Mouse (Mus musculus) liver, embryonic 12.5 days (tissue): Measurements from ENCODE around the gene Fndc5. TPM values are rescaled to one million over a fixed set of nuclear protein-coding genes. Genes with fewer than 3 reads are reported as not detected.

Experiments used
- ATAC-seq: fragments of 200-750 bp; cut with Nextera tagmentation; 2 replicates; pipeline ENCODE4 v1.8.0; 2017; ENCODE audit warnings: moderate number of reproducible peaks, mild to moderate bottlenecking, moderate library complexity
- H3K27ac ChIP-seq: fragments of 300-500 bp; sonication (generic); 2 replicates; pipeline ENCODE4 v1.5.1; 2016; ENCODE audit warnings: mild to moderate bottlenecking
- H3K27me3 ChIP-seq: fragments of 300-500 bp; sonication (generic); replicated peaks from 2 replicates; pipeline ENCODE4 v1.6.1; 2016; ENCODE audit warnings: mild to moderate bottlenecking, moderate library complexity
- H3K36me3 ChIP-seq: fragments of 300-500 bp; sonication (generic); 2 replicates; pipeline ENCODE4 v1.6.1; 2016; ENCODE audit warnings: mild to moderate bottlenecking, moderate library complexity
- H3K4me1 ChIP-seq: fragments of 300-500 bp; sonication (generic); 2 replicates; pipeline ENCODE4 v1.6.1; 2016
- H3K4me2 ChIP-seq: fragments of 300-500 bp; sonication (generic); 2 replicates; pipeline ENCODE4 v1.6.1; 2016; ENCODE audit warnings: mild to moderate bottlenecking, moderate library complexity
- H3K4me3 ChIP-seq: fragments of 300-500 bp; sonication (generic); 2 replicates; pipeline ENCODE4 v1.5.1; 2016; ENCODE audit warnings: mild to moderate bottlenecking, moderate library complexity
- H3K9ac ChIP-seq: fragments of 300-500 bp; sonication (generic); 2 replicates; pipeline ENCODE4 v1.6.1; 2016; ENCODE audit warnings: mild to moderate bottlenecking, moderate library complexity
- H3K9me3 ChIP-seq: fragments of 300-500 bp; sonication (generic); replicated peaks from 2 replicates; pipeline ENCODE4 v1.6.1; 2016; ENCODE audit warnings: mild to moderate bottlenecking, moderate library complexity
- WGBS: fragments of 180-500 bp; shearing (Covaris S2); methylation state at CpG from one replicate; pipeline ENCODE4 v1.1.7; 2016; ENCODE audit not compliant: insufficient replicate concordance; 5-methylcytosine and 5-hydroxymethylcytosine counted together
- polyA plus RNA-seq: library from polyadenylated mRNA; unstranded; fragments of >200 nt; fragmentation: Nextera tagmentation; extraction: Ambion mirVana; gene quantifications from 2 replicates; pipeline ENCODE4 v1.2.1, GENCODE M21; 2016

Gene Fndc5
- polyA plus RNA-seq, 1 experiment from 2014 or later = 1.3 TPM

DNA sequence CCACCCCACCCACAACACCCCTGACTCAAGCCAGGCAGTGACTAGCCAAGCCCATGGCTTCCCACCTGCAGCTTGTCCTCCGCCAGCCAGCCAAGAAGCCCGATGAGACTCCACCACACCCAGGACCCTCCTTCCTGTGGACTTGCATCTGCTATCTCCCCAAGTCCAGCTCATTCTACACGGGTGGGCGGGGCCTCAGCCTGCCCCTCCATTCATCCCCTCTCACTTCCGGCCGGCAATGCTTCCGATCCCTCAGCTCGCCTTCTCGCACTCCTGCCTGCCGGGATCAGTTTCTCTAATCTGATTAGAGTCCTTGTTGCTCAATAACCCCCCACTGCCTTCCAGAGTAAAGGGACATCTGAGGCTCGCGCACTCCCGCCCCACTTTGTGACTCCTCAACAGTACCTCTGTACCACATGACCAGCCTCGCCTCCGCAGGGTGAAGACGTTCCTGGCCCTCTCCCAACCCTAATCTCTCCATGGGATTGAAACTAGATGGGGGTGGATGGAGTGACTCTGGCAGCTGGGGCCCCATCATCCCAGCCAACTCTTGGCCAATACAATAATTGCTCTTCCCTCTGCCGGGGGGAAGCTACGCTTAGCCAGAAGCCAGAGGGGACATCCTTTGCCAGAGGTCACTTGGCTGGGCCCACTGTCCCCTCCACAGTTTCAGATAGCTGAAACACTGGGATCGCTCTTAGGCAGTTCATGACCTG is 10.9 kb upstream of the Fndc5 start:
- peaks cover 41% of the 10 kb centered on the region for H3K4me1 ChIP-seq
- ATAC-seq = 0 out of 2 replicates have a peak, but pooled peaks have one; percentile 6
- 0 out of 2 replicates have a peak overlapping the region, but pooled peaks have one; percentile 4 for H3K27ac ChIP-seq
- H3K27me3 ChIP-seq = peaks cover 94% of the 10 kb centered on the region
- H3K4me2 ChIP-seq = peak overlapping the region; percentile 52
- no peaks in the 10 kb centered on the region for H3K36me3 ChIP-seq
- 8% methylated on average over 19 of the region's 19 CpGs for WGBS
- H3K4me3 ChIP-seq = peak overlapping the region; percentile 24; the same call in 1 of the 2 replicates
- no peaks in the 10 kb centered on the region for H3K9me3 ChIP-seq
- H3K9ac ChIP-seq = 0 out of 2 replicates have a peak overlapping the region, but pooled peaks have one; percentile 12

DNA sequence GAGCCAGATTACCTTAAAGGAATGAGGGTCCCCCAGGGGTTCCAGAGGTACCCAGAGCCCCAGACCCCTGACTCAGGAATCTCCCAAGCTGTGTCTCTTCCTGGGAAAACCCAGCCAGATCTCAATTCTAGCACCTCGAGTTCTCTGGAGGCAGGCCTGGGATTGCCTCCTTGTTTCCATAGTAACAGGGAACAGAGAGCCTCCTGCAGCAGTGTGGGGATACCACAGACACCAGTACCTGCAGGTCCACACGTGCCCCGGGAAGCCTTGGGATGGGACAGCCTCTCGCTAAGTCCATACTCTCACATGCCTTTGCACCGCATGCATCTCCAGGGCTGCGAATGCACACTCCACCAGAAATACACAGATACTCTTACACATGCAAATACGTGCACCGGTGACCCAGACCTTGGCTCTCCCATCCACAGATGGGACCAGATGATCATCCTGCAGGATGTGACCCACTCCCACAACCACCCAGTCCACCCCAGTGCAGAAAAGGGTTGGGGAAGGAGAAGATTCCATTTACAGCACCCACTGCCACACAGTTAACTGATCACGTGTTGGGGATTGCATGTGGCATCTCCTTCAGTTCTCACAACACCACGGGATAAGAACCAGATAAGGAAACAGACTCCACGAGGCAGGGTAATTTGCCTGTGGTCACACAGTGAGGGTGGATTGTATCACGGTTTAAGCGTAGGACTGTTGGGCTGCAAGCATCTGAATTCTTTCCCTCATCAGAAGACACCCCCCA is 8.0 kb upstream of the Fndc5 start:
- no peak overlapping the region for H3K9ac ChIP-seq
- no peak overlapping the region for H3K4me3 ChIP-seq
- H3K9me3 ChIP-seq = no peaks in the 10 kb centered on the region
- H3K27ac ChIP-seq = no peak overlapping the region
- H3K36me3 ChIP-seq = no peaks in the 10 kb centered on the region
- peaks cover 39% of the 10 kb centered on the region for H3K4me1 ChIP-seq
- peaks cover 94% of the 10 kb centered on the region for H3K27me3 ChIP-seq
- no peak for ATAC-seq
- H3K4me2 ChIP-seq = no peak overlapping the region
- 50% methylated on average over 13 of the region's 13 CpGs for WGBS

DNA sequence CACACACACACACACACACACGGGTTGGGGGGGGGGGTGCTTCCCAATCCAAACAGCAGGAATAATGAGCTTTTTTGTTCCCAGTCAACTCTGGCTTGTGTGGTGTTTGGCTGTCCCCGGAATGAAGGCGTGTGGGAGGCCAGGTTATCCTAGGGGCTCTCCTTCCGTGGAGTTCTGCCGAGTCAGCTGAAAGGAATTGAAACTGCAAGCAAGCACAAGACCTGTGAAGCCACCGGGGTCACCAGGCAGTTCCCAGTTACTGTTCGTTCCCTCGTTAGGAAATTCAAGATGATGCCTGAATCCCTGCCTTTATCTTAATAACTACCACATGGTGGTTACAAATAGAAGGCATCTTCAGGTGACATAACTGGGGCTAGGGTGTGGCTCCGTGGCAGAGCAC is 7.4 kb upstream of the Fndc5 start:
- Histone ChIP-seq H3K27me3 (peaks cover 93% of the 10 kb centered on the region), H3K4me1 (peaks cover 39% of the 10 kb centered on the region), H3K27ac (no peak overlapping the region), H3K36me3 (no peaks in the 10 kb centered on the region), H3K9ac (no peak overlapping the region), H3K4me2 (no peak overlapping the region), H3K9me3 (no peaks in the 10 kb centered on the region), H3K4me3 (no peak overlapping the region)
- ATAC-seq = no peak
- 48% methylated on average over 9 of the region's 9 CpGs for WGBS

DNA sequence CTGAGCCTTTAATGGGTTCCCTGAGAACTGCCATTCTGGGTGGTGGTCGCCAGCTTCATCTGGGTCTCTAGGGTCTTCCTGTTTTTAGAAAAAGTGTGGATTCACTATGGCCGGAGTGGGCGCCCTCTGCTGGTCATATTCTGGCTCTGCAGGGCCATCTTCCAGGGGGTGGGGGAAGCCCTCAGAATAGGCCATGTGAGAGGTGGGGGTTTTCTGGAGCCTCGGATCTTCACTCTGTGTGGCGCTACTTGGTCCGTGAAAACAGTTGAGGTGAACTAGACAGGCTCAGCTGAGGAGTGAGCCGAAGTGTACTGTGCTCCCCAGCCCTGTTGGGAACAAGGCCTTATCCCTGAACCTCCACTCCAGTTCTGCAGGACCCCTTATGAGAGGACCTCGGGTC is 6.7 kb upstream of the Fndc5 start:
- WGBS = 3% methylated on average over 8 of the region's 8 CpGs
- no peak overlapping the region for H3K27ac ChIP-seq
- ATAC-seq = no peak
- H3K4me2 ChIP-seq = peak overlapping the region; percentile 52
- no peaks in the 10 kb centered on the region for H3K9me3 ChIP-seq
- peaks cover 35% of the 10 kb centered on the region for H3K4me1 ChIP-seq
- no peak overlapping the region for H3K4me3 ChIP-seq
- H3K9ac ChIP-seq = 0 out of 2 replicates have a peak overlapping the region, but pooled peaks have one; percentile 5
- H3K36me3 ChIP-seq = no peaks in the 10 kb centered on the region
- H3K27me3 ChIP-seq = peaks cover 93% of the 10 kb centered on the region

DNA sequence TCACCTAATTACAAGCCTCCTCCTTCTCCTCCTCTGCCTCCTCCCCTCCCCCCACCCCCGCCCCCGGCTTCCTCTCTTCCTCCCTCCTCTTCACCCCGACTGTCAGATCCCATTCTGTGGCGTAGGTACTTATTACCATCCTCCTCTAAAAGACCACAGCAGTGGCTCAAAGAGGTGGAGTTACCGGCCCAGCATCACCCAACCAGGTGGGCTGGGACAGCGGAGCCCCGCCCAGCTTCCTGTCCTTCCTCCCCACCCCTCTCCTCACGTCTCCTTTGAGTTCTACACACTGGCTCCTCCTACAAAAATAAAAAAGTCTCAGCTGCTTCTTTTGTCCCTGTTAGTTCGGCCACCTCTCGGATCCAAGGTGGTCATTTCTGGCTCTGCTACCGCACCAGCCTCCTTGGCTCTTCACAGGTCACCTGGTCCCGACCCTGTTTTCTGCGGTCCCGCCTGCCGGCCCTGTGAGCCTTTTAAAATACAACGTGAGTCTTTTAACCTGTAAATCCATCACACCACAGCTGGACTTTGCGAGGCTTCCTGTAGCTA is 6.0 kb upstream of the Fndc5 start:
- peaks cover 93% of the 10 kb centered on the region for H3K27me3 ChIP-seq
- H3K9me3 ChIP-seq = no peaks in the 10 kb centered on the region
- 5% methylated on average over 17 of the region's 17 CpGs for WGBS
- no peak overlapping the region for H3K9ac ChIP-seq
- H3K4me1 ChIP-seq = peaks cover 28% of the 10 kb centered on the region
- no peaks in the 10 kb centered on the region for H3K36me3 ChIP-seq
- peak overlapping the region; percentile 21 for H3K4me3 ChIP-seq
- H3K4me2 ChIP-seq = peak overlapping the region; percentile 52
- ATAC-seq = 0 out of 2 replicates have a peak, but pooled peaks have one; percentile 25
- H3K27ac ChIP-seq = no peak overlapping the region

DNA sequence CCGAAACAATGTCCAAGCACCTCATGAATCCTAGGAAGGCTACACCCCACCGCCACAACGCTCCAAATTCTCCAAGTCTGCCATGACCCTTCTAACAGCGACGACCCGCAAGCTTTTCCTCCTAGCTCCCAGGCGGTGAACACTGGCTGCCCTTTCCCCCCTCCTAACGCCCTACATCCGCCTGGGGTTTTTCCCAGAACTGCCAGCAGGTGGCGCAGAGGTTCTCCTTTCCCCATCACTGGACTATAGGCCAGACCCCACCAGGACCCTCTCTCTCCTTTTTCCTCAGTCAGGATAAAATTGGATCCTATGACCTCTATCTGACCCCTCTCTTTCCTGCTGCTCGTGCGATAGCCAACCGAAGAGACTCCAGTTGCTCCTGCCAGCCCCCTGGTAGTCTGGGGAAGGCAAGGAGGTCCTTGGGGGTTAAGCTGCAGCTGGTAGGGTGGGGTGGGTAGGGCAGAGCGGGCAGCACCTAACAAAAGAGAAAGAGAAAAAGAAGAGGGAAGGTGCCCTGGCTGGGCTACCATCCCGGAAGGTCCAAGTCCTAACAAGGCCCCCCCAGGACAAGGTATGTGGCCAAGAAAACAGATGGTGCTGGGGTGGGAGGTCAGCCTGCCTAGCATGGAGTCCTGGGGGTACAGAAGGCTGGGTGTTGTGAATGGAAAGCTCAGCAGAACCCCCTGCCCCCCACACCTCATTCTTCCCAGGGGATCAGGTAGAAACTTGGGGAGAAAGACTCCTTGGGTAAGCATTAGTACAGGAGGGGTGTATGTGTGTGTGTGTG is 1.8 kb upstream of the Fndc5 start:
- Histone ChIP-seq H3K4me2 (peak overlapping the region; percentile 44), H3K9ac (no peak overlapping the region), H3K36me3 (no peaks in the 10 kb centered on the region), H3K27me3 (peaks cover 92% of the 10 kb centered on the region), H3K4me1 (peaks cover 54% of the 10 kb centered on the region), H3K27ac (no peak overlapping the region), H3K9me3 (no peaks in the 10 kb centered on the region), H3K4me3 (no peak overlapping the region)
- no peak for ATAC-seq
- WGBS = 5% methylated on average over 15 of the region's 15 CpGs

DNA sequence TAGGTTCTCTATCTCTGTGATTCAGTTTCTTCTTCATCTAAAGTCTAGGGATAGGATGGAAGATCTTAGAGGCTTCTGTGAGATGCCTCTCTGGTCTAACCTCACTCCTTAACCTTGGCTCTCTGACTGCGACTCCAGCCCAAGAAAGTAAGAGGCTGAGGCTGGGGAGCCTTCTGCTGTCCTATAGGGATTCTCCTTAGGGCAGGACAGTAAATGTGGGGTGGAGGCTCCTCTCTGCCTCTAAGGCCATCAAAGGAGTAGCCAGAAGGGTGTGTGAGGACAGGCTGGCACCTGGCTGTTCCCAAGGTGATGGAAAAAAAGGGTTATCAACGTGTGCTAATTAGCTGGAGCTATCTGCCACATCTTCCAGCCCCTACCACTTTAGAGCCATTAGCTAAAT is 1.2 kb upstream of the Fndc5 start:
- Histone ChIP-seq H3K9ac (no peak overlapping the region), H3K27me3 (peaks cover 87% of the 10 kb centered on the region), H3K4me1 (peaks cover 54% of the 10 kb centered on the region), H3K4me3 (0 out of 2 replicates have a peak overlapping the region, but pooled peaks have one; percentile 59), H3K36me3 (no peaks in the 10 kb centered on the region), H3K9me3 (no peaks in the 10 kb centered on the region), H3K27ac (no peak overlapping the region), H3K4me2 (no peak overlapping the region)
- no peak for ATAC-seq
- WGBS = 40% methylated on average over 2 of the region's 2 CpGs

DNA sequence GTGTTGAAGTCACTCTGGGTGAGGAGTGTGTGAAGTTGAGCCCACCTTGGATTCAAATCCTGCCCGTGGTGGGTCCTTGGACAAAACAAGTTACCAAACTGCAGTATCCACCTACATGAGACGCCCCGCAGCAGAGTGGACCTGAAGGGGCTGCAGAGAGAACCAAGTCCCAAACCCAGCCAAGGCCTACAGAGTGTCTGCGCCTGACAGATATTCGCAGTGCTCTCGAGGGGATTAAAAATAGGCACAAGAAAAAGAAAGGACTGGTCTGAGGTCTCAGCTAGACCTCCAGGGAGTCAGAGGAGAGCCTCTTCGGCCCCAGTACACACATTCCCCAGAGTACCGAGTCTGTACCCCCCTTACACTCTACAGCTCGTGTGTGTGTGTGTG is 615 bp upstream of the Fndc5 start:
- 34% methylated on average over 9 of the region's 9 CpGs for WGBS
- peaks cover 54% of the 10 kb centered on the region for H3K4me1 ChIP-seq
- H3K27ac ChIP-seq = no peak overlapping the region
- no peak overlapping the region for H3K9ac ChIP-seq
- no peaks in the 10 kb centered on the region for H3K9me3 ChIP-seq
- no peak for ATAC-seq
- H3K36me3 ChIP-seq = no peaks in the 10 kb centered on the region
- peak overlapping the region; percentile 74 for H3K4me2 ChIP-seq
- H3K27me3 ChIP-seq = peaks cover 82% of the 10 kb centered on the region
- peak overlapping the region; percentile 59 for H3K4me3 ChIP-seq

DNA sequence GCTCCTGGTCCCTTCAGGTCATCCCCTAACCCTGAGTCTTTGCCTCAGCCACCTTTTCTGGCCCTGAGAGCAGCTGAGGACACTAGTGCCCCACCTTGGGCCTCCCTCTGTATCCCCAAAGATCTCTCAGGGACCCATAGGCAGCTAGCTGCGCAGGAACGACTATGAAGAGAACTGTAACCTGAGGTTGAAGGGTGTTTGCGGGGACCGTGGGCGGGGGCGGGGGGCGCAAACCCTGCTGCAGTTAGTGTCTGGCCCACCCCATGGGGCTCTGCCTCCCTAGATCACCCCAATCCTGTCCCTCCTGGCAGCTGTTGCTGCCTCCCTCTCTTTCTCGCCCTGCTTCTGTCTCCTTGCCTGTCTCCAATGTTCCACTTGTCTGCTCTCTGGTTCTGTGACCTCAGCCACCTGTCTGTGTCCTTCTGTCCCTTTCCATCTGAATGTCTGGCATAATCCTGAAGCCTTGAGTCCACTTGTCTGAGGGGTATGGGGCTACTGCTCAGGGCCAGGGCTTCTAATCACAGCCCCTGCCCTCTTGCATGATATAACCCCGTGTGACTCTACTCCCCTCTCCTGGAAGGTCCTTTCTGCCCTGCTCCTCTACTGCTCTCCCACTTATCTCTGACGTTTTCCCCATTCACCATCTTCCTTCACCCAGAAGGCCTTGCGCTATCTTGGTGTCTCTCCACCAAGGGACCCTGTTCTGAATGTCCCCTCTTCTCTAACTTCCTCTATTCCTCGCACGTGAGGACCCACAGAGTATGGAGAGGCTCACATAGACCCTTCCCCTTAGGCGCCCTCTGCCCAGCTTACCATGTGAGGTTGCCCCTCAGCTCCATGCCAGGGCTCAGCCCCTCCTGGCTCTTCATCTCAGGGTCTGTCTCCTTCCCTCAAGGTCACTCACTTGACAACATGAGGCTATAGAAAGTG is 858 bp downstream of the Fndc5 start:
- Histone ChIP-seq H3K27ac (no peak overlapping the region), H3K4me1 (peaks cover 66% of the 10 kb centered on the region), H3K9ac (no peak overlapping the region; the same call in 1 of the 2 replicates), H3K4me2 (peak overlapping the region; percentile 74), H3K36me3 (no peaks in the 10 kb centered on the region), H3K9me3 (no peaks in the 10 kb centered on the region), H3K27me3 (peaks cover 67% of the 10 kb centered on the region), H3K4me3 (peak overlapping the region; percentile 59)
- WGBS = 31% methylated on average over 14 of the region's 14 CpGs
- ATAC-seq = no peak

DNA sequence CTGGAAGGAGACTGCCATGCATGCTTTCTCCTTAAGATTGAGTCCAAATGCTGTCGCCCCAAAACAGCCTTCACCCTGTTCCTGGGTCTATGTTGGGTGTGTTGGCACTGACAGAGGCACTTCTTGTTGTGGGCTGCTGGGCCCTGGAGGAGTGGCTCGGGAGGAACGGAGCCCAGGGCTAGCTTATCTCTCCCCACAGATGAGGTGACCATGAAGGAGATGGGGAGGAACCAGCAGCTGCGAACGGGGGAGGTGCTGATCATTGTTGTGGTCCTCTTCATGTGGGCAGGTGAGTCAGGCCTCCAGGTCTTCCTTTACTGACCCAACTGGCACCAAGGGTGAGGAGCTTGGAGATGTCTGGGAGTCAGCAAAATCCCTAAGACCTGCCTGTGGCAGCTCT is 2.8 kb downstream of the Fndc5 start:
- Histone ChIP-seq H3K4me2 (peak overlapping the region; percentile 58), H3K4me1 (peaks cover 78% of the 10 kb centered on the region), H3K4me3 (peak overlapping the region; percentile 18; the same call in 1 of the 2 replicates), H3K27me3 (peaks cover 48% of the 10 kb centered on the region), H3K9me3 (no peaks in the 10 kb centered on the region), H3K27ac (peak overlapping the region; percentile 85), H3K9ac (peak overlapping the region; percentile 58), H3K36me3 (no peaks in the 10 kb centered on the region)
- 13% methylated on average over 5 of the region's 5 CpGs for WGBS
- peak; percentile 92 for ATAC-seq

DNA sequence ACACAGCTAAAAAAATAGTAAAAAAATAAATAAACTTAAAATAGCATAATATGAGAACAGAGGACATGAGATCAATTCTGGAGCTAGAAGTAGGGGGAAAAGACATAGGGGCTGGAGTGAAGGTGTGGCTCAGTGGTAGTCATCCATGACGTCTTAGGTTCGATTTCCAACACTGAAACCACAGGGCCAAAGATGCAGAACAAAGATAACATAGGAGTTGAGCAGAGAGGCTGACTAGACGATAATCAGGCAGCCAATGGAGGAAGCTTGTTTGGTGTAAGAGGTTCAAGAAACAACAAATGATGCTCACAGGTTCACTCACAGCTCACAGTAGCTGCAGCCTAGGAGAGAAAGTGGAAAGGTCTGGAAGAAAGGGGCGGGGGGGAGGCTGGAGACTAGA is 4.0 kb downstream of the Fndc5 start:
- peaks cover 36% of the 10 kb centered on the region for H3K27me3 ChIP-seq
- ATAC-seq = peak; percentile 25; the same call in 1 of the 2 replicates
- whole genome bisulfite sequencing = 31% methylated on average over 4 of the region's 4 CpGs
- H3K9ac ChIP-seq = no peak overlapping the region
- H3K27ac ChIP-seq = peak overlapping the region; percentile 85
- peaks cover 78% of the 10 kb centered on the region for H3K4me1 ChIP-seq
- H3K4me3 ChIP-seq = no peak overlapping the region
- no peaks in the 10 kb centered on the region for H3K9me3 ChIP-seq
- peak overlapping the region; percentile 58 for H3K4me2 ChIP-seq
- H3K36me3 ChIP-seq = no peaks in the 10 kb centered on the region
